Mouse (Mus musculus): ENCODE data around the gene Nkain2. TPM values are rescaled to one million over a fixed set of nuclear protein-coding genes. Genes with fewer than 3 reads are reported as not detected.
A peak's percentile ranks its signal among the peaks of the same experiment; 100 is the strongest.
"Not testable (repeated sequence)": the region's sequence is repeated elsewhere in the genome, so short reads cannot be mapped to it uniquely, and the experiment has no call there.

The Nkain2 gene
- total and polyA plus RNA-seq, 2 experiments from 2014 or later = 23.3 to 45.0 TPM

GRCm38 (mm10) chr10:31931961-31932360, 958.3 kb downstream of the Nkain2 start:
- DNase-seq (ENCODE audit: low spot score) = no peak
- no peak for TF ChIP-seq CTCF (IDR thresholded peaks at IDR 0.05)
- no peak overlapping the region for H3K27ac ChIP-seq (ENCODE audit: low read depth, low read length)
- no peak overlapping the region for H3K4me3 ChIP-seq (ENCODE audit: low read depth, low read length)
- no peaks in the 10 kb centered on the region for H3K4me1 ChIP-seq (ENCODE audit: insufficient read depth, low read length)
- H3K36me3 ChIP-seq (ENCODE audit: insufficient read depth, low read length) = no peaks in the 10 kb centered on the region
- no peaks in the 10 kb centered on the region for H3K9me3 ChIP-seq (ENCODE audit: low read length)
- H3K27me3 ChIP-seq (ENCODE audit: insufficient read depth, low read length) = no peaks in the 10 kb centered on the region
- no peak for ATAC-seq (ENCODE audit: low FRiP score)
- no peak overlapping the region for H3K9ac ChIP-seq (replicated peaks; ENCODE audit: low read length, poor library complexity, severe bottlenecking)
- WGBS = 90% methylated on average over 2 of the region's 2 CpGs
- no peak overlapping the region for H3K4me2 ChIP-seq (ENCODE audit: low read depth, low read length, poor library complexity, severe bottlenecking)

GRCm38 (mm10) chr10:31927657-31928056, 962.6 kb downstream of the Nkain2 start:
- H3K36me3 ChIP-seq (ENCODE audit: insufficient read depth, low read length) = no peaks in the 10 kb centered on the region
- no peak overlapping the region for H3K4me3 ChIP-seq (ENCODE audit: low read depth, low read length)
- no peak overlapping the region for H3K27ac ChIP-seq (ENCODE audit: low read depth, low read length)
- H3K4me2 ChIP-seq (ENCODE audit: low read depth, low read length, poor library complexity, severe bottlenecking) = no peak overlapping the region
- DNase-seq (ENCODE audit: low spot score) (no peak), ATAC-seq (ENCODE audit: low FRiP score) (no peak)
- H3K27me3 ChIP-seq (ENCODE audit: insufficient read depth, low read length) = no peaks in the 10 kb centered on the region
- no peaks in the 10 kb centered on the region for H3K9me3 ChIP-seq (ENCODE audit: low read length)
- no peak for TF ChIP-seq CTCF (IDR thresholded peaks at IDR 0.05)
- no peaks in the 10 kb centered on the region for H3K4me1 ChIP-seq (ENCODE audit: insufficient read depth, low read length)
- no peak overlapping the region for H3K9ac ChIP-seq (replicated peaks; ENCODE audit: low read length, poor library complexity, severe bottlenecking)
- 75% methylated on average over 5 of the region's 5 CpGs for WGBS

GRCm38 (mm10) chr10:31920901-31921300, 969.4 kb downstream of the Nkain2 start:
- not testable (repeated sequence) for H3K4me3 ChIP-seq (ENCODE audit: low read depth, low read length); ATAC-seq (ENCODE audit: low FRiP score); H3K27ac ChIP-seq (ENCODE audit: low read depth, low read length); H3K4me1 ChIP-seq (ENCODE audit: insufficient read depth, low read length); H3K27me3 ChIP-seq (ENCODE audit: insufficient read depth, low read length); H3K36me3 ChIP-seq (ENCODE audit: insufficient read depth, low read length); DNase-seq (ENCODE audit: low spot score); H3K9ac ChIP-seq (replicated peaks; ENCODE audit: low read length, poor library complexity, severe bottlenecking); H3K9me3 ChIP-seq (ENCODE audit: low read length); H3K4me2 ChIP-seq (ENCODE audit: low read depth, low read length, poor library complexity, severe bottlenecking)
- 97% methylated on average over 3 of the region's 3 CpGs for WGBS

GRCm38 (mm10) chr10:31907488-31907887, 982.8 kb downstream of the Nkain2 start:
- DNase-seq (ENCODE audit: low spot score) = peak; percentile 19
- H3K36me3 ChIP-seq (ENCODE audit: insufficient read depth, low read length) = no peaks in the 10 kb centered on the region
- no peak overlapping the region for H3K4me2 ChIP-seq (ENCODE audit: low read depth, low read length, poor library complexity, severe bottlenecking)
- no peaks in the 10 kb centered on the region for H3K4me1 ChIP-seq (ENCODE audit: insufficient read depth, low read length)
- no peak overlapping the region for H3K4me3 ChIP-seq (ENCODE audit: low read depth, low read length)
- 29% methylated on average over 3 of the region's 3 CpGs for WGBS
- no peak overlapping the region for H3K27ac ChIP-seq (ENCODE audit: low read depth, low read length)
- ATAC-seq (ENCODE audit: low FRiP score) = no peak
- TF ChIP-seq CTCF (IDR thresholded peaks at IDR 0.05) = no peak
- no peaks in the 10 kb centered on the region for H3K27me3 ChIP-seq (ENCODE audit: insufficient read depth, low read length)
- no peak overlapping the region for H3K9ac ChIP-seq (replicated peaks; ENCODE audit: low read length, poor library complexity, severe bottlenecking)
- no peaks in the 10 kb centered on the region for H3K9me3 ChIP-seq (ENCODE audit: low read length)

GRCm38 (mm10) chr10:31899501-31899900, 990.8 kb downstream of the Nkain2 start:
- Histone ChIP-seq H3K27me3 (ENCODE audit: insufficient read depth, low read length) (no peaks in the 10 kb centered on the region), H3K36me3 (ENCODE audit: insufficient read depth, low read length) (no peaks in the 10 kb centered on the region), H3K4me3 (ENCODE audit: low read depth, low read length) (no peak overlapping the region), H3K27ac (ENCODE audit: low read depth, low read length) (no peak overlapping the region), H3K4me1 (ENCODE audit: insufficient read depth, low read length) (no peaks in the 10 kb centered on the region), H3K4me2 (ENCODE audit: low read depth, low read length, poor library complexity, severe bottlenecking) (no peak overlapping the region), H3K9ac (replicated peaks; ENCODE audit: low read length, poor library complexity, severe bottlenecking) (no peak overlapping the region), H3K9me3 (ENCODE audit: low read length) (no peaks in the 10 kb centered on the region)
- TF ChIP-seq CTCF (IDR thresholded peaks at IDR 0.05) = no peak
- WGBS = 99% methylated on average over 2 of the region's 2 CpGs
- DNase-seq (ENCODE audit: low spot score) (no peak), ATAC-seq (ENCODE audit: low FRiP score) (no peak)

- H3K4me1 ChIP-seq (ENCODE audit: insufficient read depth, low read length) = no peaks in the 10 kb centered on the region
- no peaks in the 10 kb centered on the region for H3K9me3 ChIP-seq (ENCODE audit: low read length)
- WGBS = 59% methylated on average over 4 of the region's 4 CpGs
- H3K27ac ChIP-seq (ENCODE audit: low read depth, low read length) = no peak overlapping the region
- TF ChIP-seq CTCF (IDR thresholded peaks at IDR 0.05) = no peak
- H3K27me3 ChIP-seq (ENCODE audit: insufficient read depth, low read length) = no peaks in the 10 kb centered on the region
- no peaks in the 10 kb centered on the region for H3K36me3 ChIP-seq (ENCODE audit: insufficient read depth, low read length)
- no peak overlapping the region for H3K9ac ChIP-seq (replicated peaks; ENCODE audit: low read length, poor library complexity, severe bottlenecking)
- H3K4me2 ChIP-seq (ENCODE audit: low read depth, low read length, poor library complexity, severe bottlenecking) = no peak overlapping the region
- H3K4me3 ChIP-seq (ENCODE audit: low read depth, low read length) = no peak overlapping the region
- ATAC-seq (ENCODE audit: low FRiP score) (no peak; the same call in 1 of the 2 replicates), DNase-seq (ENCODE audit: low spot score) (peak; percentile 78)
Observed at GRCm38 (mm10) chr10:31873323-31873895, 1016.9 kb downstream of the Nkain2 start.

Data from midbrain, postnatal 0 days (tissue).